Mouse (Mus musculus): ENCODE measurements around the gene Chpf.
A peak's percentile ranks its signal among the peaks of the same experiment; 100 is the strongest.

Gene Chpf

GRCm38 (mm10) chr1:75505159-75505955 lies 26.2 kb upstream of the Chpf start:
- Histone ChIP-seq H3K27me3 (ENCODE audit: control insufficient read depth, insufficient read depth, low read length, poor library complexity, severe bottlenecking) (peaks cover 4% of the 10 kb centered on the region; the same call in 1 of the 2 replicates), H3K36me3 (ENCODE audit: control insufficient read depth, insufficient read depth, low read length, poor library complexity, severe bottlenecking) (no peaks in the 10 kb centered on the region)
- DNase-seq (ENCODE audit: low read depth, low spot score): no peak

- DNase-seq (ENCODE audit: low read depth, low spot score): no peak
- no peaks in the 10 kb centered on the region for H3K36me3 ChIP-seq (ENCODE audit: control insufficient read depth, insufficient read depth, low read length, poor library complexity, severe bottlenecking)
Measured at GRCm38 (mm10) chr1:75504256-75505045, 25.3 kb upstream of the Chpf start.

GRCm38 (mm10) chr1:75503651-75503980 lies 24.5 kb upstream of the Chpf start:
- no peaks in the 10 kb centered on the region for H3K36me3 ChIP-seq (ENCODE audit: control insufficient read depth, insufficient read depth, low read length, poor library complexity, severe bottlenecking)
- no peak for DNase-seq (ENCODE audit: low read depth, low spot score)
- peaks cover 4% of the 10 kb centered on the region; the same call in 1 of the 2 replicates for H3K27me3 ChIP-seq (ENCODE audit: control insufficient read depth, insufficient read depth, low read length, poor library complexity, severe bottlenecking)

More at GRCm38 (mm10) chr1:75504256-75505045, 25.3 kb upstream of the Chpf start:
- H3K27me3 ChIP-seq (ENCODE audit: control insufficient read depth, insufficient read depth, low read length, poor library complexity, severe bottlenecking): peaks cover 4% of the 10 kb centered on the region; the same call in 1 of the 2 replicates

- no peak for DNase-seq (ENCODE audit: low read depth, low spot score)
- Histone ChIP-seq H3K27me3 (ENCODE audit: control insufficient read depth, insufficient read depth, low read length, poor library complexity, severe bottlenecking) (peaks cover 4% of the 10 kb centered on the region; the same call in 1 of the 2 replicates), H3K36me3 (ENCODE audit: control insufficient read depth, insufficient read depth, low read length, poor library complexity, severe bottlenecking) (no peaks in the 10 kb centered on the region)
Measured at GRCm38 (mm10) chr1:75502945-75503650, 24.0 kb upstream of the Chpf start.

GRCm38 (mm10) chr1:75501905-75502304 lies 22.8 kb upstream of the Chpf start:
- Histone ChIP-seq H3K27me3 (ENCODE audit: control insufficient read depth, insufficient read depth, low read length, poor library complexity, severe bottlenecking) (peaks cover 4% of the 10 kb centered on the region; the same call in 1 of the 2 replicates), H3K36me3 (ENCODE audit: control insufficient read depth, insufficient read depth, low read length, poor library complexity, severe bottlenecking) (no peaks in the 10 kb centered on the region)
- no peak for DNase-seq (ENCODE audit: low read depth, low spot score)

GRCm38 (mm10) chr1:75499441-75499840 lies 20.3 kb upstream of the Chpf start:
- H3K36me3 ChIP-seq (ENCODE audit: control insufficient read depth, insufficient read depth, low read length, poor library complexity, severe bottlenecking): no peaks in the 10 kb centered on the region
- no peaks in the 10 kb centered on the region for H3K27me3 ChIP-seq (ENCODE audit: control insufficient read depth, insufficient read depth, low read length, poor library complexity, severe bottlenecking)
- peak; percentile 42 for DNase-seq (ENCODE audit: low read depth, low spot score)

GRCm38 (mm10) chr1:75498897-75499296 lies 19.8 kb upstream of the Chpf start:
- H3K36me3 ChIP-seq (ENCODE audit: control insufficient read depth, insufficient read depth, low read length, poor library complexity, severe bottlenecking): no peaks in the 10 kb centered on the region
- no peaks in the 10 kb centered on the region for H3K27me3 ChIP-seq (ENCODE audit: control insufficient read depth, insufficient read depth, low read length, poor library complexity, severe bottlenecking)
- no peak for DNase-seq (ENCODE audit: low read depth, low spot score)

GRCm38 (mm10) chr1:75494878-75495548 lies 15.9 kb upstream of the Chpf start:
- no peaks in the 10 kb centered on the region for H3K36me3 ChIP-seq (ENCODE audit: control insufficient read depth, insufficient read depth, low read length, poor library complexity, severe bottlenecking)
- peak; percentile 43 for DNase-seq (ENCODE audit: low read depth, low spot score)
- no peaks in the 10 kb centered on the region for H3K27me3 ChIP-seq (ENCODE audit: control insufficient read depth, insufficient read depth, low read length, poor library complexity, severe bottlenecking)

- H3K27me3 ChIP-seq (ENCODE audit: control insufficient read depth, insufficient read depth, low read length, poor library complexity, severe bottlenecking): no peaks in the 10 kb centered on the region
- no peak for DNase-seq (ENCODE audit: low read depth, low spot score)
- no peaks in the 10 kb centered on the region for H3K36me3 ChIP-seq (ENCODE audit: control insufficient read depth, insufficient read depth, low read length, poor library complexity, severe bottlenecking)
Measured at GRCm38 (mm10) chr1:75492579-75493170, 13.6 kb upstream of the Chpf start.

GRCm38 (mm10) chr1:75490785-75491551 lies 11.9 kb upstream of the Chpf start:
- DNase-seq (ENCODE audit: low read depth, low spot score): no peak
- Histone ChIP-seq H3K27me3 (ENCODE audit: control insufficient read depth, insufficient read depth, low read length, poor library complexity, severe bottlenecking) (no peaks in the 10 kb centered on the region), H3K36me3 (ENCODE audit: control insufficient read depth, insufficient read depth, low read length, poor library complexity, severe bottlenecking) (no peaks in the 10 kb centered on the region)

GRCm38 (mm10) chr1:75487405-75488161 lies 8.5 kb upstream of the Chpf start:
- no peaks in the 10 kb centered on the region for H3K27me3 ChIP-seq (ENCODE audit: control insufficient read depth, insufficient read depth, low read length, poor library complexity, severe bottlenecking)
- no peaks in the 10 kb centered on the region for H3K36me3 ChIP-seq (ENCODE audit: control insufficient read depth, insufficient read depth, low read length, poor library complexity, severe bottlenecking)
- DNase-seq (ENCODE audit: low read depth, low spot score): peak; percentile 57

- DNase-seq (ENCODE audit: low read depth, low spot score): no peak
- no peaks in the 10 kb centered on the region for H3K36me3 ChIP-seq (ENCODE audit: control insufficient read depth, insufficient read depth, low read length, poor library complexity, severe bottlenecking)
- H3K27me3 ChIP-seq (ENCODE audit: control insufficient read depth, insufficient read depth, low read length, poor library complexity, severe bottlenecking): no peaks in the 10 kb centered on the region
Measured at GRCm38 (mm10) chr1:75487040-75487404, 7.9 kb upstream of the Chpf start.

GRCm38 (mm10) chr1:75486561-75486960 lies 7.5 kb upstream of the Chpf start:
- peak; percentile 16 for DNase-seq (ENCODE audit: low read depth, low spot score)
- H3K36me3 ChIP-seq (ENCODE audit: control insufficient read depth, insufficient read depth, low read length, poor library complexity, severe bottlenecking): no peaks in the 10 kb centered on the region

More at GRCm38 (mm10) chr1:75486561-75486960, 7.5 kb upstream of the Chpf start:
- no peaks in the 10 kb centered on the region for H3K27me3 ChIP-seq (ENCODE audit: control insufficient read depth, insufficient read depth, low read length, poor library complexity, severe bottlenecking)
